Mouse (Mus musculus) limb, embryonic 10.5 days (tissue): Measurements from ENCODE around the gene Prrt2. TPM values are rescaled to one million over a fixed set of nuclear protein-coding genes. Genes with fewer than 3 reads are reported as not detected.

Source experiments
- DNase-seq: peaks from one replicate; pipeline ENCODE4 v3.0.0-alpha.2; 2017; ENCODE audit warnings: low spot score
- H3K27ac ChIP-seq: fragments of 300-500 bp; sonication (generic); 2 replicates; pipeline ENCODE4 v1.5.1; 2016; ENCODE audit warnings: mild to moderate bottlenecking
- H3K27me3 ChIP-seq: fragments of 300-500 bp; sonication (generic); 2 replicates; pipeline ENCODE4 v1.6.1; 2016; ENCODE audit warnings: low read depth, mild to moderate bottlenecking; ENCODE audit not compliant: poor library complexity, severe bottlenecking
- H3K36me3 ChIP-seq: fragments of 300-500 bp; sonication (generic); 2 replicates; pipeline ENCODE4 v1.6.1; 2016; ENCODE audit warnings: mild to moderate bottlenecking, moderate library complexity
- H3K4me1 ChIP-seq: fragments of 300-500 bp; sonication (generic); 2 replicates; pipeline ENCODE4 v1.6.1; 2016
- H3K4me3 ChIP-seq: fragments of 300-500 bp; sonication (generic); 2 replicates; pipeline ENCODE4 v1.5.1; 2016; ENCODE audit warnings: mild to moderate bottlenecking, moderate library complexity
- H3K9me3 ChIP-seq: fragments of 300-500 bp; sonication (generic); replicated peaks from 2 replicates; pipeline ENCODE4 v1.6.1; 2016; ENCODE audit warnings: mild to moderate bottlenecking
- WGBS: fragments of 180-500 bp; shearing (Covaris S2); methylation state at CpG from one replicate; pipeline ENCODE4 v1.1.7; 2016; 5-methylcytosine and 5-hydroxymethylcytosine counted together
- polyA plus RNA-seq: library from polyadenylated mRNA; unstranded; fragments of >200 nt; fragmentation: Nextera tagmentation; extraction: Ambion mirVana; gene quantifications from 2 replicates; pipeline ENCODE4 v1.2.1, GENCODE M21; 2016

Prrt2 gene
- polyA plus RNA-seq, 1 experiment from 2014 or later, result 4.4 TPM

- WGBS, result 72% methylated on average over 9 of the region's 9 CpGs
- Histone ChIP-seq H3K27ac (peak overlapping the region; percentile 64), H3K4me3 (0 out of 2 replicates have a peak overlapping the region, but pooled peaks have one; percentile 1), H3K36me3 (peaks cover 23% of the 10 kb centered on the region), H3K9me3 (no peaks in the 10 kb centered on the region), H3K27me3 (no peaks in the 10 kb centered on the region), H3K4me1 (no peaks in the 10 kb centered on the region; the same call in 1 of the 2 replicates)
- no peak for DNase-seq
Measured at GRCm38 (mm10) chr7:127008239-127009019, 12.6 kb downstream of the Prrt2 start.

- no peak overlapping the region for H3K4me3 ChIP-seq
- no peaks in the 10 kb centered on the region for H3K9me3 ChIP-seq
- H3K27ac ChIP-seq, result no peak overlapping the region
- no peaks in the 10 kb centered on the region; the same call in 1 of the 2 replicates for H3K4me1 ChIP-seq
- no peaks in the 10 kb centered on the region for H3K27me3 ChIP-seq
- H3K36me3 ChIP-seq, result peaks cover 14% of the 10 kb centered on the region
- no peak for DNase-seq
- 85% methylated on average over 6 of the region's 6 CpGs for WGBS
Measured at GRCm38 (mm10) chr7:127007313-127008024, 13.5 kb downstream of the Prrt2 start.

GRCm38 (mm10) chr7:127004122-127004875 is 16.7 kb downstream of the Prrt2 start:
- Histone ChIP-seq H3K27me3 (no peaks in the 10 kb centered on the region), H3K4me1 (no peaks in the 10 kb centered on the region; the same call in 1 of the 2 replicates), H3K9me3 (no peaks in the 10 kb centered on the region), H3K27ac (no peak overlapping the region), H3K4me3 (no peak overlapping the region), H3K36me3 (no peaks in the 10 kb centered on the region)
- no peak for DNase-seq
- WGBS, result 91% methylated on average over 4 of the region's 4 CpGs

- H3K4me1 ChIP-seq, result no peaks in the 10 kb centered on the region; the same call in 1 of the 2 replicates
- no peaks in the 10 kb centered on the region for H3K36me3 ChIP-seq
- 88% methylated on average over 5 of the region's 5 CpGs for WGBS
- H3K9me3 ChIP-seq, result no peaks in the 10 kb centered on the region
- H3K4me3 ChIP-seq, result no peak overlapping the region
- no peaks in the 10 kb centered on the region for H3K27me3 ChIP-seq
- no peak overlapping the region for H3K27ac ChIP-seq
- DNase-seq, result no peak
Measured at GRCm38 (mm10) chr7:127003620-127004019, 17.4 kb downstream of the Prrt2 start.

DNA sequence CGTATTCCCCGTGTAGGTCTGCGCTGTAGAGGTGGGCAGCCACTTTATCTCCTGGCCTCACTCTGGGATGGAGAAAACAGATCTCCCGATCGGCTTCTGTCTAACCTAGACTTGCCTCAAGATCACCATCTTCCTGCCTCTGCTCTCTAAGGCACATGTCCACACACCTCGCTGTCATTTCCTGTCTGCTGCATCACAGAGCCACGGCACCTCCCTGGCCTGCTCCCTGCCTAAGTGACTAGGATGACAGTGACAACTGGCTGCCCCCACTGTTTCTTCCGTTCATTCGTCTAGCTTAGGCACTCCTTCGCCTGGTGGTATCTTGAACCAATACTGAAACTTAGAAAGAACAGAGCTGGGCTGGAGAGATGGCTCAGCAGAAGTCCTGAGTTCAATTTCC is 21.4 kb downstream of the Prrt2 start:
- WGBS, result 77% methylated on average over 10 of the region's 10 CpGs
- Histone ChIP-seq H3K4me1 (no peaks in the 10 kb centered on the region), H3K27ac (no peak overlapping the region)

GRCm38 (mm10) chr7:126996449-126996848 is 24.6 kb downstream of the Prrt2 start:
- WGBS, result 88% methylated on average over 4 of the region's 4 CpGs
- Histone ChIP-seq H3K27ac (no peak overlapping the region), H3K36me3 (no peaks in the 10 kb centered on the region)

More for the DNA sequence above, 21.4 kb downstream of the Prrt2 start:
- Histone ChIP-seq H3K27me3 (no peaks in the 10 kb centered on the region), H3K36me3 (no peaks in the 10 kb centered on the region), H3K9me3 (no peaks in the 10 kb centered on the region), H3K4me3 (no peak overlapping the region)
- no peak for DNase-seq

GRCm38 (mm10) chr7:126988816-126989215 is 32.2 kb downstream of the Prrt2 start:
- Histone ChIP-seq H3K36me3 (no peaks in the 10 kb centered on the region), H3K4me1 (peaks cover 7% of the 10 kb centered on the region; the same call in 1 of the 2 replicates), H3K4me3 (no peak overlapping the region), H3K27me3 (no peaks in the 10 kb centered on the region), H3K9me3 (no peaks in the 10 kb centered on the region), H3K27ac (no peak overlapping the region)
- WGBS, result 79% methylated on average over 8 of the region's 8 CpGs
- DNase-seq, result no peak

More at GRCm38 (mm10) chr7:126996449-126996848, 24.6 kb downstream of the Prrt2 start:
- Histone ChIP-seq H3K9me3 (no peaks in the 10 kb centered on the region), H3K4me3 (no peak overlapping the region), H3K27me3 (no peaks in the 10 kb centered on the region), H3K4me1 (peaks cover 7% of the 10 kb centered on the region; the same call in 1 of the 2 replicates)
- no peak for DNase-seq

DNA sequence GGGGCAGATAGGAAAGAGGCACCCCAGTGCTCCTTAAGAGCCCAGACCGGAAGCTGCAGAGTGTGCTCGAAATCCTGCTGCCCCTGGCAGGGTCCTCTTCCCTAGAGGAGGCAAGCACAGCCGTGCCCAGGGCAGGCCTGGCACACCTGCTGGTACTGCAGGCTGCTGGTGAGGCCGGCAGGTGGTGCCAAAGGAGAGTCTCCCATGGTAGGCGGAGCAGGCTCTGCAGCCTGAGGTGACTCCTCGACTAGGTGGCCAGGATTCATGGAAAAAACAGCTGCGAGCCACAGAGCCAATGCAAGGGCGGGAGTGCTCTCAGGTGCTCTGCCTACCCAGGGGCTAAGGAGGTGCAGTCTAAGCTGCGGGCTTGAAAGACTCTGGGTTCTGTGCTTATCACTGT is 34.7 kb downstream of the Prrt2 start:
- DNase-seq, result peak; percentile 38
- Histone ChIP-seq H3K4me3 (no peak overlapping the region), H3K9me3 (no peaks in the 10 kb centered on the region), H3K27ac (no peak overlapping the region), H3K27me3 (no peaks in the 10 kb centered on the region), H3K36me3 (peaks cover 6% of the 10 kb centered on the region), H3K4me1 (no peaks in the 10 kb centered on the region)
- 52% methylated on average over 9 of the region's 9 CpGs for WGBS

DNA sequence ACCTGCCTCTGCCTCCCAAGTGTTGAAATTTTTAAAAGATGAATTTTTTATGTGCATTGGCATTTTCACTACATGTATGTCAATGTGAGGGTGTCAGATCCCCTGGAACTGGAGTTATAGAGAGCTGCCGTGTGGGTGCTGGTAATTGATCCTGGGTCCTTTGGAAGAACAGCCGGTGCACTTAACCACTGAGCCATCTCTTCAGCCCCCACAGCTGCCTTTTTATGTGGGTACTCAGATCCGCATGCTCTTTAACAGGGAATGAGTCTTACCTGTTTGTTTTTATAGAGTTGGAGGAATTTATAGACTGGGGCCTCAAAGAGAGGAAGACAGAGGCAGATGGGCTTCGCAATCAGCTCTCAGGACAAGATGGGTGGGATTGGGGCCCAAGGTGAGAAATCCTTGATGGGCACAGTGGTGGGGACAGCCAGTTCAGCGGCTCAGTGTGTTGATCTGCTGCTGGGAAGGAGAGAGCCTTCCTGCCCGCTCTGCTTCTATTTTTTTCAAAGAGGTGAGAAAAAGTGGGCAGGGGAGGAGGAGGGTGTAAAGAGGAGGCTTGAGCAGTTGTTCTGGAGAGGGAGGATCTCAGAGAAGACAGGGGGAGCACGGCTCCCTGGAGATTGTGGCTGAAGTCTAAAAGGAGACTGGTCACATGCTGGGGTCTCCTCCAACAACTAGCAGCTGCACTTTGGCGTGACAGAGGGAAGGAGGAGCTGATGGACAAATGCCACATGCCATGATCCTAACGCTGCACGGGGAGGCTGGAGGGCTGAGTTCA is 36.2 kb downstream of the Prrt2 start:
- H3K27ac ChIP-seq, result no peak overlapping the region
- no peaks in the 10 kb centered on the region for H3K9me3 ChIP-seq
- no peak overlapping the region for H3K4me3 ChIP-seq
- DNase-seq, result no peak
- H3K27me3 ChIP-seq, result no peaks in the 10 kb centered on the region
- peaks cover 21% of the 10 kb centered on the region for H3K36me3 ChIP-seq
- H3K4me1 ChIP-seq, result no peaks in the 10 kb centered on the region
- WGBS, result 37% methylated on average over 10 of the region's 10 CpGs

GRCm38 (mm10) chr7:126983113-126983512 is 37.9 kb downstream of the Prrt2 start:
- no peaks in the 10 kb centered on the region for H3K27me3 ChIP-seq
- DNase-seq, result no peak
- no peak overlapping the region for H3K27ac ChIP-seq
- H3K4me1 ChIP-seq, result no peaks in the 10 kb centered on the region; the same call in 1 of the 2 replicates
- no peak overlapping the region for H3K4me3 ChIP-seq
- peaks cover 38% of the 10 kb centered on the region for H3K36me3 ChIP-seq
- no peaks in the 10 kb centered on the region for H3K9me3 ChIP-seq
- WGBS, result 87% methylated on average over 7 of the region's 7 CpGs

- Histone ChIP-seq H3K4me1 (peaks cover 4% of the 10 kb centered on the region), H3K4me3 (no peak overlapping the region), H3K9me3 (no peaks in the 10 kb centered on the region), H3K27ac (no peak overlapping the region), H3K36me3 (peaks cover 43% of the 10 kb centered on the region), H3K27me3 (no peaks in the 10 kb centered on the region)
- 92% methylated on average over 4 of the region's 4 CpGs for WGBS
- no peak for DNase-seq
Measured at GRCm38 (mm10) chr7:126982054-126982453, 39.0 kb downstream of the Prrt2 start.

DNA sequence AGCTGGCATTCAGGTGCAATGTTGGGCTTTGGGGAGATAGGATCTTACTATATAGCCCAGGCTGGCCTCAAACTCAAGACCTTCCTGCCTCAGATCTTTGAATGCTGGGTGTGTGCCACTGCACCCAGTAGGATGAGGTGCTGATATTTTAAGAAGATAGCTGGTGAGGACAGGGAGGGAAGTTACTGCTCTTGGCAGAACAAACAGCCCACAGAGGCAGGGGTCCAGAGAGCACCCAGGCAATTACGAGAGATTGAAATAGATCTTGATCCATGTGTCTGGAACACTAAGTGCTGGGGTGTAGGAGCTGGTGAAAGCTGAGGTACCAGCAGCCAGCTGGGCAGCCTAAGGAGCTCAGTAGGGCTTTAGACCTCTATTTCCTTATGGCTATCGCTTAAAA is 39.4 kb downstream of the Prrt2 start:
- Histone ChIP-seq H3K4me3 (no peak overlapping the region), H3K36me3 (peaks cover 43% of the 10 kb centered on the region), H3K27me3 (no peaks in the 10 kb centered on the region), H3K27ac (no peak overlapping the region), H3K4me1 (peaks cover 8% of the 10 kb centered on the region), H3K9me3 (no peaks in the 10 kb centered on the region)
- no peak for DNase-seq
- WGBS, result 97% methylated on average over 2 of the region's 2 CpGs
